ENCODE assay signal across 8 mouse cellular contexts in the genomic region with DNA sequence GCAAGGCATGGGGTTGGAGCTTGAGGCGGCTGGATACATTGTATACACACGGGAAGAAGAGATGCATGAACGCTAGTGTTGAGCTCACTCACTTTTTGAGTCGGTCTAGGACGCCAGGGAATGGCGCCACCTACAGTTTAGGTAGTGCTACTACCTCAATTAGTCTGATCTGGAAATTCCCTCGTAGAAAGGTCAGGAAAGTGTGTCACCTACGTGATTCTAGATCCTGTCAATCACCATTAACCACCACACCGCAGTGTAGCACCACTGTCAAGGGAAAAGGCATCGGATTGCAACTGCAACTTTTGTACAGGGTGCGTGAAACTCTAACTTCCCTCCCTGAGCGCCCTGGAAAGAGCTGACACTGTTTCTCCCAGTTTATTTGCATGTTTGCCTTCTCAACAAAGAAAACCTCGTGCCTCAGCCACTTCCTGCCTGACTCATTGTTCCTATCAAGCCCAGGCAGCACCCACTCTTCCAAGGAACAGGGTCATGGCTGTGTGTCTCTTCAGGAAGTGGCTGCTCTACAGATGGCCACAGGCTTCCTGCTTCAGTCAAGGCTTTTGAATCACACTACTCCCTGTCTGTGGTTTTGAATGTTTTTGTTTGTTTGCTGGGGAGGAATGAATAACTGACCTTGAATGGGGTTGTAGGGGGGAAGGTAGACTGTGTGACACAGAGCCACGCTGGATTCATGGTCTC.
DNase-seq lines count a peak whose midpoint lies in the region; ATAC-seq and TF ChIP-seq lines count a peak whose summit lies in the region.

No protein-coding gene starts in this region.

- WGBS in bone marrow, adult 2 months: 5% methylated on average over 14 of the region's 14 CpGs
- WGBS in heart, embryonic 13.5 days: 49% methylated on average over 14 of the region's 14 CpGs
- 65% methylated on average over 14 of the region's 14 CpGs for WGBS in limb, embryonic 10.5 days
- 70% methylated on average over 14 of the region's 14 CpGs for WGBS in midbrain, embryonic 16.5 days

- no peaks in the 10 kb centered on the region for H3K27me3 ChIP-seq in heart, embryonic 13.5 days (replicated peaks)
- H3K27me3 ChIP-seq in limb, embryonic 10.5 days (ENCODE audit: low read depth, poor library complexity, severe bottlenecking): peaks cover 23% of the 10 kb centered on the region
- H3K27me3 ChIP-seq in midbrain, embryonic 16.5 days (ENCODE audit: control insufficient read depth, insufficient read depth, low read depth, low read length): no peaks in the 10 kb centered on the region

- no peaks in the 10 kb centered on the region for H3K9me3 ChIP-seq in heart, embryonic 13.5 days
- H3K9me3 ChIP-seq in limb, embryonic 10.5 days (replicated peaks): no peaks in the 10 kb centered on the region
- no peaks in the 10 kb centered on the region for H3K9me3 ChIP-seq in midbrain, embryonic 16.5 days (replicated peaks; ENCODE audit: control insufficient read depth, low read length, poor library complexity, severe bottlenecking)

- peak; percentile 63 for TF ChIP-seq CTCF in bone marrow, adult 2 months (IDR thresholded peaks at IDR 0.05; ENCODE audit: control insufficient read depth, insufficient read depth, low read length)

- H3K36me3 ChIP-seq in heart, embryonic 13.5 days: no peaks in the 10 kb centered on the region
- no peaks in the 10 kb centered on the region for H3K36me3 ChIP-seq in limb, embryonic 10.5 days
- H3K36me3 ChIP-seq in midbrain, embryonic 16.5 days (ENCODE audit: control insufficient read depth, insufficient read depth, low read length): no peaks in the 10 kb centered on the region

- H3K4me2 ChIP-seq in heart, embryonic 13.5 days: no peak overlapping the region
- no peak overlapping the region for H3K4me2 ChIP-seq in midbrain, embryonic 16.5 days (ENCODE audit: low read length)

- peak overlapping the region; percentile 40 for H3K27ac ChIP-seq in bone marrow, adult 2 months (ENCODE audit: control insufficient read depth, insufficient read depth, low read depth, low read length, poor library complexity)
- H3K27ac ChIP-seq in heart, embryonic 13.5 days (replicated peaks): peak overlapping the region; percentile 34; the same call in 1 of the 2 replicates
- H3K27ac ChIP-seq in limb, embryonic 10.5 days: no peak overlapping the region
- H3K27ac ChIP-seq in midbrain, embryonic 16.5 days (ENCODE audit: low read length): no peak overlapping the region

- H3K4me3 ChIP-seq in bone marrow, adult 2 months (replicated peaks; ENCODE audit: control insufficient read depth, low read depth, low read length): peak overlapping the region; percentile 10
- H3K4me3 ChIP-seq in heart, embryonic 13.5 days: no peak overlapping the region
- H3K4me3 ChIP-seq in limb, embryonic 10.5 days: no peak overlapping the region
- H3K4me3 ChIP-seq in midbrain, embryonic 16.5 days (ENCODE audit: low read depth, low read length): no peak overlapping the region

- TF ChIP-seq POLR2A in bone marrow, adult 2 months (IDR thresholded peaks at IDR 0.05; ENCODE audit: borderline replicate concordance, control insufficient read depth, low read depth, low read length): no peak

- no peak overlapping the region for H3K9ac ChIP-seq in heart, embryonic 13.5 days
- H3K9ac ChIP-seq in midbrain, embryonic 16.5 days (ENCODE audit: low read depth, low read length): no peak overlapping the region

- ATAC-seq in heart, embryonic 13.5 days (ENCODE audit: extremely low read depth, insufficient number of reproducible peaks, low FRiP score, low TSS enrichment): no peak; the same call in 1 of the 2 replicates
- no peak for ATAC-seq in midbrain, embryonic 16.5 days

- peaks cover 1% of the 10 kb centered on the region; the same call in 1 of the 2 replicates for H3K4me1 ChIP-seq in bone marrow, adult 2 months (ENCODE audit: control insufficient read depth, insufficient read depth, low read length)
- H3K4me1 ChIP-seq in heart, embryonic 13.5 days: no peaks in the 10 kb centered on the region
- H3K4me1 ChIP-seq in limb, embryonic 10.5 days: peaks cover 22% of the 10 kb centered on the region
- H3K4me1 ChIP-seq in midbrain, embryonic 16.5 days (ENCODE audit: control insufficient read depth, insufficient read depth, low read length): no peaks in the 10 kb centered on the region

- peak; percentile 51 to 55 for DNase-seq in right cerebral cortex, postnatal 10 days (ENCODE audit: low spot score in 2 of 2)
- DNase-seq in right cerebral cortex, postnatal 36 days (ENCODE audit: low spot score in 2 of 2): no peak
- DNase-seq in limb, embryonic 10.5 days (ENCODE audit: low spot score): peak; percentile 40
- DNase-seq in naive thymus-derived CD4-positive, alpha-beta T cell, adult 2 months (ENCODE audit: low read depth): peak; percentile 77
- peak; percentile 32 for DNase-seq in urinary bladder, adult 2 months (ENCODE audit: low spot score)

Comparison
In these comparisons a context has a peak if more than half of its experiments do, and no peak if none do; other contexts are left out.
1. DNase-seq: peak in right cerebral cortex, postnatal 10 days (2 of 2), limb, embryonic 10.5 days (single experiment), naive thymus-derived CD4-positive, alpha-beta T cell, adult 2 months (single experiment) and urinary bladder, adult 2 months (single experiment); none in right cerebral cortex, postnatal 36 days (0 of 2).
2. H3K27ac ChIP-seq: peak in bone marrow, adult 2 months (single experiment) and heart, embryonic 13.5 days (single experiment); none in limb, embryonic 10.5 days (single experiment) and midbrain, embryonic 16.5 days (single experiment).